Mouse (Mus musculus): ENCODE data around the gene Pamr1.
A peak's percentile ranks its signal among the peaks of the same experiment; 100 is the strongest.

Gene Pamr1

GRCm38 (mm10) chr2:102663339-102663738 is 113.5 kb downstream of the Pamr1 start:
- DNase-seq, result no peak

DNA sequence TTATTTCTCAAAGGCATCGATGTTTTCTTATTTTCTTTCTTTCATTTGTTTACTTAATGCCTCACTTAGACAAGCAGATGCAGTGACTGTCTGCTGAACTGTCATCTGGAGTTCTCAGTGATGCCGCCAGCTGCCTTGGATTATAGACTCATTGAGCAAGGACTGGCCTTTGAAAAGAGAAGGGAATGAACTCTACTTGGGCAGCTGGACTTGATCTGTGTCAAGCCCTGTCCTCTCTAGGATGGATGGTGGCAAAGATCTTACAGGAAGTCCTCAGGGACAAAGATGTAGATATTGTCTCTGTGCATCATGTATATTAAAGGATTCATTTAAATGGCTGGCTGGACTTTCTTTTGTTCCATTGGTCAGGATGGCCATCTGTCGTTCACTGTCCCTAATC is 114.1 kb downstream of the Pamr1 start:
- no peak for DNase-seq

GRCm38 (mm10) chr2:102667981-102668380 is 118.2 kb downstream of the Pamr1 start:
- DNase-seq, result no peak

DNA sequence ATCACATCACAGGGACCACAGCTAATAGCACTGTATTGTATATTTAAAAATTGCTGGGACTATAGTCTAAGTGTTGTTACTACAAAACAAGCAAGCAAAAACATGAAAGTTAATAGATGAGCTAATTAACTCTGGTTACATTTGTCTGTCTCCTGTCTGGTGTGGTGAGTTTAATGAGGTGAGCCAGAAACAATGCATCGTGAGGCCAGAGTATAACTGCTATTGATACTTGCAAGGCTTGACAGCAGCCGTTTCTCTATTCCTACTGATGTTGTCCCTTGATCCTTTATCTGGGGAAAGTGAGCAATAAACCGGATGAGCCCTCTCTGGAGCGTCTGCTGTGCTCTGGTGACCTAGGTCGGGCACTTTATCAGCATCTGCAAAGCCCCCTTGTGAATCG is 119.8 kb downstream of the Pamr1 start:
- DNase-seq, result no peak

DNA sequence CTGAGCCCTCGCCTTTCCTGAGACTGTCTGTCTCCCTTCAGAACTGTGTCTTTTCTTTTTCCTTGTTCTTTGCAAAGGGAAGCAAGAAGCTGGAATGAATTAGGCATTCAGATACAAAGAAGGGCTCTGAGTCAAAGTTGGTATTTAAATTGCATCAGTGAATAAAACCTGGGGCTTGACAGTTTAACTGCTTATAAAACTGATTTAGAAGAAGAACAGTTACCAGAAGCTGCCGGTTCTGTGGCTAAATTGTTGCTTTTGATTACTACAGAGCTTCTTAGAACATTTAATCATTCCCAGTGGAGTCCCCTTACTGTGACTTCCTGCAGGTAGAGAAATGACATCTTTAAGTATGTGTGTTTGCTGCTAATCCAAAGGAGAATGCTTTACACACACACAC is 124.8 kb downstream of the Pamr1 start:
- no peak for DNase-seq

DNA sequence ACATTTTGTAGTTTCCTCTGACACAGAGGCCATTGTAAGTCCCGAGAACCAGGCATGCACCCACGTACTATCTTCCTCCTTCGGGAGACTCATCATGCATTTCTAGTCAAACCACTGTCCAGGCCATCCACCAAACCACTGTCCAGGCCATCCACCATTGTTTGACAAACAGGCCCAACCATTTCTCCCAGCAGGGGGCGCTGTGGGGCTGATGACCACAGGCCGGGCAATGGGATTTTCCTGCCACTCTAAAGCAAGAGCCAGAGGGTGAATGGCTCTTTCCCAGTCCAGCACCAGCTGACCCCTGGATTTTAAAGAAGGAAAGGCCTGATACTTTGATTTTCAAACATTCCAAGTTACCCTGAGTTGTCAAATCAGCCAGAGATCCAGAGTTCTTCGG is 125.5 kb downstream of the Pamr1 start:
- peak; percentile 68 for DNase-seq

DNA sequence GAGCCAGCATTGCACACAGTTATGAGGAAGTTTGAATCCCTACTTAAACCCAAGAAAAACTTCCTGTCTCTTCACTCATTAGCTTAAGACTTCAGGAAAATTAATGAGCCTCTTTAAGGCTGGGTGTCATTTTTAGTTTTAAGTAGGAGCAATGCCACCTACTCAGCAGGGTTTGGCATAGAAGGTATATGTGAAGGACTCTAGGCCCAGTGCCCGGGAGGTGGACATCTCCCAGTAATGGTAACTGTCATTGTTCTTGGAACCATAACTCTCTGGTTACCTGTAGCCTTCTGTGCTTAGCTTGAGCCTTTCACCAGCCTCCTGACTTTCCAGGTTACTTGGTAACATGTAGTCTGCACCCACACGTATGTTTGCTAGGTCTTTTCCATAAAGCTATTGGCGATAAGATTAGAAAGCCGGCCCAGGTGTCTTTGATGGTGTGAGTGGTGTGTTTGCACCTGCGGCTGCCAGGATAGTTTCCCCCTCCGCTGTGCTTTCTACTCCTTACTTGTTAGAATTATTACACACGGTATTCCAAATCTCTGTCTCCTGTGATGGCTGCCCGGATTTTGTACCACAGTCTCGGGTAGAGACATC is 127.0 kb downstream of the Pamr1 start:
- no peak for DNase-seq

- DNase-seq, result no peak
Measured at GRCm38 (mm10) chr2:102677400-102677799, 127.6 kb downstream of the Pamr1 start.

GRCm38 (mm10) chr2:102681351-102681750 is 131.5 kb downstream of the Pamr1 start:
- DNase-seq, result no peak

DNA sequence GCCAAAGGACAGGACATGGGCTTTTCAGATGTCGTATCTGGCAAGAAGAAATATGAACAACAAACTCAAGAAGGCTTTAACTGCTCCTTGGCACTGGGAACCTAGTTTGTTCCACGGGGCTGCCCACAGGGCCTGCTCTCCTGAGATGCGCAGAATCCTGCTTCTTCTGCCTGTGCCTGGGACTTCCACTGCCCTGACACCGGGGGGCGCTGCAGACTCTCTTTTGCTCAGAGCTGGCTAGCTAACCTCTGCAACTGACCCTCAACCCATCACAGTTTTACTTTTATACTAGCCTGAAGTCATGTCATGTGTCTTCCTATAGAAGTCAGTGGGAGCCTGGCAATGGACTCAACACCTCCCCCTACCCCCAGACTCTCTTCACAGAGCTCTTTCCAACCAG is 132.4 kb downstream of the Pamr1 start:
- DNase-seq, result peak; percentile 13

DNA sequence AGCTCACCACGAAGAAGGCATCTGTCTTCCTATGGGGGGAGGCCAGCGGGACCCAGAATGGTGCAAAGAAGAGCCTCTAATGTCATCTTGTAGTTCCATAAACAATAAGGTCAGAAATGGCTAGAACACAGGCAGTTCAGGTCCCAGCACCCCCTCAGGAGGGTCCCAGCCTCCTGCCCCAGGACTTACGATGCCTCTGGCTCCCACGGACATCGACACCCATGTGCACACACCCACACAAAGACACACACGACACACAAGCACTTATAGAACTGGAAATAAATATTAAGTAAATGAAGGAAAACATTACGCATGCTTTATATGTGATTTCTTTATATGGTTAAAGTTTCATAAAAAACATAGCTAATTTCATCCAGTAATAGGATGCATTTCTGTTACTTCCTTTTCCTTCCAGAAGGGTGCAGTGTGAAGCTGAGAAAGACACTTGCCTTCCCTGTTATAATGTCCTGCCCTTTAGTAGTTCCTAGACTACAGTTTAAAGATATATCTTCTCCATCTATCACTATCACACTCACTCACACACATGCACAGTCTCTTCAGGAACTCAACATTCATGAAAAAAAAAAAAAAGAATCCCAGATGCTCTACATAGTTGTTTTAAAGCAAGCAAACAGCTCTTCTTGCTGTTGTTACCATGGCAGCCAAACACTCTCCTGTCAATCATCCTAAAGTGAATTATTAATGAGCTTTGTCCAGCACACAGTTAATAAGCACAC is 135.7 kb downstream of the Pamr1 start:
- no peak for DNase-seq

- peak; percentile 7 for DNase-seq
Measured at GRCm38 (mm10) chr2:102686108-102686450, 136.3 kb downstream of the Pamr1 start.
